Mouse (Mus musculus) testis, adult 2 months (tissue): Measurements from ENCODE around the gene Man1a.

Experiments used
- CTCF ChIP-seq: fragments of 200-500 bp; IDR thresholded peaks from 2 replicates; pipeline ENCODE4 v1.5.1; 2012; ENCODE audit warnings: low read depth, mild to moderate bottlenecking, inconsistent platforms, low read length, moderate library complexity; ENCODE audit not compliant: control insufficient read depth, insufficient read depth, insufficient replicate concordance
- POLR2A ChIP-seq: fragments of 200-500 bp; IDR thresholded peaks from 2 replicates; pipeline ENCODE4 v1.6.1; 2012; ENCODE audit warnings: low read depth, mild to moderate bottlenecking, inconsistent platforms, low read length, moderate library complexity; ENCODE audit not compliant: control insufficient read depth

GRCm38 (mm10) chr10:54059679-54060249 is 16.6 kb downstream of the Man1a start:
- no peak for TF ChIP-seq POLR2A
- no peak for TF ChIP-seq CTCF
